Mouse (Mus musculus) lung, embryonic 14.5 days (tissue): ENCODE results near the gene Slc25a17. TPM values are rescaled to one million over a fixed set of nuclear protein-coding genes. Genes with fewer than 3 reads are reported as not detected.

Source experiments
- ATAC-seq: fragments of 200-750 bp; cut with Nextera tagmentation; 2 replicates; pipeline ENCODE4 v1.8.0; 2017; ENCODE audit warnings: mild to moderate bottlenecking, moderate TSS enrichment, moderate library complexity; ENCODE audit not compliant: insufficient read depth
- DNase-seq: peaks from one replicate; pipeline ENCODE4 v3.0.0-alpha.2; 2015
- H3K27ac ChIP-seq: fragments of 300-500 bp; sonication (generic); 2 replicates; pipeline ENCODE4 v1.5.1; 2014; ENCODE audit warnings: low read depth, mild to moderate bottlenecking, moderate library complexity
- H3K27me3 ChIP-seq: fragments of 300-500 bp; sonication (generic); 2 replicates; pipeline ENCODE4 v1.6.1; 2014; ENCODE audit warnings: low read length, control low read depth; ENCODE audit not compliant: insufficient read depth
- H3K36me3 ChIP-seq: fragments of 300-500 bp; sonication (generic); 2 replicates; pipeline ENCODE4 v1.6.1; 2014; ENCODE audit warnings: control low read depth; ENCODE audit not compliant: insufficient read depth
- H3K4me1 ChIP-seq: fragments of 300-500 bp; sonication (generic); 2 replicates; pipeline ENCODE4 v1.6.1; 2014; ENCODE audit warnings: antibody characterized with exemption, control low read depth; ENCODE audit not compliant: insufficient read depth
- H3K4me2 ChIP-seq: fragments of 300-500 bp; sonication (generic); 2 replicates; pipeline ENCODE4 v1.6.1; 2014; ENCODE audit warnings: mild to moderate bottlenecking
- H3K4me3 ChIP-seq: fragments of 300-500 bp; sonication (generic); 2 replicates; pipeline ENCODE4 v1.5.1; 2014; ENCODE audit warnings: low read depth, low read length
- H3K9ac ChIP-seq: fragments of 300-500 bp; sonication (generic); 2 replicates; pipeline ENCODE4 v1.6.1; 2014
- H3K9me3 ChIP-seq: fragments of 300-500 bp; sonication (generic); 2 replicates; pipeline ENCODE4 v1.6.1; 2016; ENCODE audit warnings: low read depth, low read length, control low read depth
- CTCF ChIP-seq: IDR thresholded peaks from 2 replicates; pipeline ENCODE4 v1.5.1; 2016; ENCODE audit warnings: antibody characterized with exemption, low read depth
- WGBS: fragments of 180-500 bp; shearing (Covaris S2); extraction: QIAGEN DNeasy Blood & Tissue Kit; methylation state at CpG from one replicate; pipeline ENCODE4 v1.1.7; 2014; 5-methylcytosine and 5-hydroxymethylcytosine counted together
- polyA plus RNA-seq: library from polyadenylated mRNA; unstranded; fragments of >200 nt; fragmentation: Nextera tagmentation; extraction: Ambion mirVana; gene quantifications from 2 replicates; pipeline ENCODE4 v1.2.1, GENCODE M21; 2014

Gene Slc25a17
- polyA plus RNA-seq, 1 experiment from 2014 or later: 109 TPM

DNA sequence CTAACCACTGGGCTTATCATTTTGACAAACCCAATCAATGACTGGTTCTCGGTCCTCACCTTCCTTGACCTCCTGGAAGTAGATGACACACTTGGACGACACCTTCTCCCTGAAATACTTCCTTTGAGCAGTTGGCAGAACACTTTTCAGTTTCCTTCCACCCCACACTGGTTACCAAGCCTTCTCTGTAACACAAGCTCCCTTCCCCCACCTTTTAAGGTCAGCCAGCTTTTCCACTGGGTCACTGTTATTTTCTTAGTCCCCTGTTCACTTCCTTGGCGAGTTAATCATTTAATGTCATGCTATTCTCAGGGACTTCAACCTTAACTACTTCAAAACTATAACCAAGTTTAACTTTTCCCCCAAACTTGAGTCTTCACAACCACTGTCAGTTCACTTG, 1.7 kb downstream of the Slc25a17 start:
- no peak for TF ChIP-seq CTCF
- no peak for DNase-seq
- WGBS: 74% methylated on average over 3 of the region's 3 CpGs
- Histone ChIP-seq H3K9me3 (no peaks in the 10 kb centered on the region), H3K36me3 (peaks cover 16% of the 10 kb centered on the region), H3K4me3 (no peak overlapping the region), H3K27ac (no peak overlapping the region), H3K9ac (no peak overlapping the region), H3K27me3 (no peaks in the 10 kb centered on the region), H3K4me1 (peaks cover 6% of the 10 kb centered on the region), H3K4me2 (no peak overlapping the region)
- ATAC-seq: no peak

DNA sequence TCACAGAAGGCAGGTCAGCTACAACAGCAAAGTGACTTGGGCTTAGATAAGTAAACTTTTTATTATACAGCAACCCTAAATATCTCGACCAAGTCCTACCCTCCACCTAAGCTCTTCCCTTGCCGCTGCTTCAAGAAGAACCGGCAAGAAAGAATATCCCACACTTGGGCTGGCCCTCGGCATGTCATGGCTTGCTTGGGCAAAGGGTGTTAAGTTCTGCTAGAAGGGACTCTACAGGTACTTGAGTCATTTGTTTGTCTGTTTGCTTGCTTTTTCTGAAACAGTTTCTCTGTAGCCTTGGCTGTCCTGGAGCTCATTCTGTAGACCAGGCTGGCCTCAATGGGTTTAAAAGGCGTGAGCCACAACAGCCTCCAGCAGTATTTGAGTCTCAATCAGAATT, 3.7 kb downstream of the Slc25a17 start:
- Histone ChIP-seq H3K4me3 (no peak overlapping the region), H3K4me1 (peaks cover 6% of the 10 kb centered on the region), H3K9me3 (no peaks in the 10 kb centered on the region), H3K9ac (no peak overlapping the region), H3K27me3 (no peaks in the 10 kb centered on the region), H3K36me3 (no peaks in the 10 kb centered on the region), H3K27ac (no peak overlapping the region), H3K4me2 (no peak overlapping the region)
- no peak for ATAC-seq
- WGBS: 39% methylated on average over 5 of the region's 5 CpGs
- no peak for DNase-seq
- no peak for TF ChIP-seq CTCF

DNA sequence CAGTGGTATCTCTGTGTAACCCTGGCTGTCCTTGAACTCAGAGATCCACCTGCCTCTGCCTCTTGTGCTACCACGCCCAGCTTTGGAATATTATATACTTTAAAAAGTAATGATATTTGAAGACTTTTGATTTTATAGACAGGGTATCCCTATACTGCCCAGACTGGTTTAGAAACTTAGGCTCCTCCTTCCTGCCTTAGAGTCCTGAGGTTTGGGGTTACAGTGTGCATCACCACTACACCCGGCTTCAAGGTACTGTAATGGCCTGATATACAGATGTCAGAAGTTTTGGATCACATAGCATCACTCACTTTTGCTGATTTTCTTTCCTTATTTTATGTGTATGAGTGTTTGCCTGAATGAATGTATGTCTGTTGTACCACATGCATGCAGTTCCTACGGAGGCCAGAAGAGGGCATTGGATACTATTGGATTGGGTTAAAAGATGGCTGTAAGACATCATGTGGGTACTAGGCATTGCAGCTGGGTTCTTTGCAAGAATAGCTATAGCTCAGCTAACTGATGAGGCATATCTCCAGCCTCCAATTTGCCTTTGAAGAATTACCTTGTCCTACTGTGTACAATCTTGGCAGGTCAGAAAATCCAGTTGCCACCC, 5.4 kb downstream of the Slc25a17 start:
- peak; percentile 79 for DNase-seq
- WGBS: 64% methylated on average over 3 of the region's 3 CpGs
- TF ChIP-seq CTCF: peak; percentile 78

DNA sequence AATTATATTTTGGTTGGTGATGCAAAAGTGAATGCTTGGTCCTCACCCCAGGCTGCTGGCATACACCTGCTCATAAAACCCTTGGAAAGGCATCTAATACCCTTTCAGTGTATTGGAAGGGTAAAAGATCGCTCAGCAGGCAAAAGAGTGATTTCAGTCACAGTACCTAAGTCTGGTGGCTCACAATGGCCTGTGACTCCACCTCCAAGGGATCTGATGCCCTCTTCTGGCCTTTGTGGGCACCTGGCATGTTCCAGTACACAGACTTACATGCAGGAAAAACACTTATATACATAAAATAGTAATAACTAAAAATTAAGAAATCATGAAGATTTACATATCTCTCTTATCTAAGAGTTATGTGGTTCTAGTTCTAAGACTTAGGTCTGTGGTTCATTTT, 8.0 kb downstream of the Slc25a17 start:
- ATAC-seq (no peak), DNase-seq (peak; percentile 7)
- Histone ChIP-seq H3K4me2 (no peak overlapping the region), H3K27ac (no peak overlapping the region), H3K9ac (no peak overlapping the region), H3K4me1 (peaks cover 3% of the 10 kb centered on the region; the same call in 1 of the 2 replicates), H3K27me3 (no peaks in the 10 kb centered on the region), H3K9me3 (no peaks in the 10 kb centered on the region), H3K36me3 (no peaks in the 10 kb centered on the region), H3K4me3 (no peak overlapping the region)
- peak; percentile 24 for TF ChIP-seq CTCF
- WGBS: 55% methylated on average over 1 of the region's 1 CpGs

More for the DNA sequence above, 5.4 kb downstream of the Slc25a17 start:
- Histone ChIP-seq H3K27ac (no peak overlapping the region), H3K27me3 (no peaks in the 10 kb centered on the region), H3K4me1 (peaks cover 8% of the 10 kb centered on the region), H3K4me3 (no peak overlapping the region), H3K9ac (no peak overlapping the region), H3K9me3 (no peaks in the 10 kb centered on the region), H3K36me3 (no peaks in the 10 kb centered on the region), H3K4me2 (no peak overlapping the region)
- ATAC-seq: no peak

DNA sequence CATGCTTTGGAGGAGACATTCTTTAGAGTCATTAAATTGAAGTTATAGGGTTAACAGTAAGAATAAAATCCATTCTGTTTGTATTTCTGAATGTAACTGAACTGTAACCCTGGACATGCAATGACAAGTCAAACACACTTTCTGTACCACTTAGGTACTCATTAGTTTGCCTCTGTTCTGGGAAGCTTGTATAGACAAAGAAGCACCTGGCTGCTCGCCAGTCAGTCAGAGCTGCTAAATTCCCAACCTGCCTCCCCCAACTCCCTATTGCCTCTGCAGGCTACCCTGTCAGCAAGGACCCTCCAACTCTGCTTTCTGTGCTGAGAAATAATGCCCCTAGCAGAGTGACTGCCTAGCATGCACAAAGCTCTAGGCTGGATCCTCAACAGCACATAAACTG, 10.2 kb downstream of the Slc25a17 start:
- no peak overlapping the region for H3K9ac ChIP-seq
- WGBS: 24% methylated on average over 1 of the region's 1 CpGs
- no peaks in the 10 kb centered on the region for H3K27me3 ChIP-seq
- H3K4me2 ChIP-seq: no peak overlapping the region
- H3K27ac ChIP-seq: 0 out of 2 replicates have a peak overlapping the region, but pooled peaks have one; percentile 30
- peaks cover 3% of the 10 kb centered on the region; the same call in 1 of the 2 replicates for H3K4me1 ChIP-seq
- H3K36me3 ChIP-seq: no peaks in the 10 kb centered on the region
- no peaks in the 10 kb centered on the region for H3K9me3 ChIP-seq
- TF ChIP-seq CTCF: no peak
- ATAC-seq (no peak), DNase-seq (peak; percentile 45)
- no peak overlapping the region for H3K4me3 ChIP-seq

DNA sequence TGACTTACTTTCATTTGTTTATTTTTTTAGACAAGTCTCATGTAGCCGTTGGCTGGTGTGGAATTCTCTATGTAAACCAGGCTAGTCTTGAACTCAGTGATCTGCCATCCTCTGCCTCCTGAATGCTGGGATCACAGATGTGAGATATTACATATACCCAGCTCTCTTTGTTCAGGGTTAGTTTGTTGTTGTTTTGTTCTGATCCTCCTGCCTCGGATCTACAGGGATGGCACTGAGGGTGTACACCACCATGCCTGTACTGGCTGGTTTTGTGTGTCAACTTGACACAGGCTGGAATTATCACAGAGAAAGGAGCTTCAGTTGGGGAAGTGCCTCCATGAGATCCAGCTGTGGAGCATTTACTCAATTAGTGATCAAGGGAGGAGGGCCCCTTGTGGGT, 12.2 kb downstream of the Slc25a17 start:
- 14% methylated on average over 2 of the region's 2 CpGs for whole genome bisulfite sequencing
- H3K4me1 ChIP-seq: peaks cover 3% of the 10 kb centered on the region; the same call in 1 of the 2 replicates
- no peak overlapping the region for H3K4me3 ChIP-seq
- H3K4me2 ChIP-seq: no peak overlapping the region
- no peak for TF ChIP-seq CTCF
- no peak overlapping the region for H3K27ac ChIP-seq
- no peaks in the 10 kb centered on the region for H3K27me3 ChIP-seq
- no peak overlapping the region for H3K9ac ChIP-seq
- 0 out of 2 replicates have a peak, but pooled peaks cover 8% of the 10 kb centered on the region for H3K36me3 ChIP-seq
- H3K9me3 ChIP-seq: no peaks in the 10 kb centered on the region
- no peak for ATAC-seq
- DNase-seq: no peak

DNA sequence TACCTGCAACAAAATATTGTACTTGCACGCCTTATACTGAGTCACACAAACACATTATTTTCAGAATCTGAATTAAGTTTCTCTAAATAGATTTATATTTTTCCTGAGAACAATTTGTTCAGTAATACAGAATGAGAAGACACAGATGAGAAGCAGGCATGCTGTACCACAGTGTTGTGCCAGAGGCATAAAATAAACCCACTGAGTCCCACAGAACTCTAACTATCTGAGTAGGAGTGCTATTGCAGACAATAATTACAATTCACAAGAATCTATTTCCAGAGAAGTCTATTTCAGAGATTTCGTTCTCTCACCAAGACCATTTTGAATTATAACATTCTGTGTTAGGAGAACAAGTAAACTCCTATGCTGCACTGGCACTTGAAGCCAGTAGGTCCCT, 13.1 kb downstream of the Slc25a17 start:
- H3K4me2 ChIP-seq: no peak overlapping the region
- ATAC-seq (no peak), DNase-seq (no peak)
- H3K27me3 ChIP-seq: no peaks in the 10 kb centered on the region
- WGBS: 91% methylated on average over 2 of the region's 2 CpGs
- TF ChIP-seq CTCF: no peak
- H3K9ac ChIP-seq: no peak overlapping the region
- peaks cover 8% of the 10 kb centered on the region; the same call in 1 of the 2 replicates for H3K36me3 ChIP-seq
- peaks cover 3% of the 10 kb centered on the region; the same call in 1 of the 2 replicates for H3K4me1 ChIP-seq
- H3K27ac ChIP-seq: no peak overlapping the region
- no peaks in the 10 kb centered on the region for H3K9me3 ChIP-seq
- H3K4me3 ChIP-seq: no peak overlapping the region

DNA sequence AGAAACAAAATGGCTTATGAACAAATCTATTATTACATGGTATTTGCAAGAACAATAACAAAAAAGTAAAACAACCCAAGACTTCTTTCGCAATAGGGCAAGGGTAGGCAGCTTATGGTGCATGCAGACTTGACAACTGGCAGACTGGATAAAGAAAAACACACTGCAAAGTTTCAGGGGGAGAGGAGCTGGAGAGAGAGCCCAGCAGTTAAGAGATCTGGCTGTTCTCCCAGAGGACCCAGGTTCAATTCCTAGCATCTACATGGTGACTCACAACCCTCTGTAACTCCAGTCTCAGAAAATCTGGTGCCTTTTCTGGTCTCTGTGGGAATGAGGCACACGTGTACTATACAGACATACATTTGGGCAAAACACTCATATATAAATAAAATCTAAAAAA, 19.2 kb downstream of the Slc25a17 start:
- Histone ChIP-seq H3K9me3 (no peaks in the 10 kb centered on the region), H3K4me2 (no peak overlapping the region), H3K4me1 (no peaks in the 10 kb centered on the region), H3K27me3 (no peaks in the 10 kb centered on the region), H3K27ac (no peak overlapping the region), H3K36me3 (peaks cover 49% of the 10 kb centered on the region), H3K9ac (no peak overlapping the region), H3K4me3 (no peak overlapping the region)
- no peak for DNase-seq
- ATAC-seq: no peak
- no peak for TF ChIP-seq CTCF
- WGBS: 90% methylated on average over 2 of the region's 2 CpGs
